1 mouse cellular context compared by ENCODE assay signal in genomic region chr11:101483804-101484203, GRCm38 (mm10).
TF ChIP-seq lines count a peak whose summit lies in the region.

No protein-coding gene starts in this region.

TF ChIP-seq in MEL, 35 proteins besides CTCF, POLR2A, EP300 and RAD21:
- TF ChIP-seq JUND (IDR thresholded peaks at IDR 0.05; ENCODE audit: low read depth, low read length) (no peak), MEF2A (IDR thresholded peaks at IDR 0.05; ENCODE audit: extremely low read depth, insufficient replicate concordance, low read depth, low read length, poor library complexity, severe bottlenecking) (no peak), TCF12 (IDR thresholded peaks at IDR 0.05; ENCODE audit: low read depth, low read length) (no peak), POLR2AphosphoS2 (IDR thresholded peaks at IDR 0.05; ENCODE audit: low read length) (no peak), RCOR1 (IDR thresholded peaks at IDR 0.05; ENCODE audit: low read depth, low read length) (peak; percentile 61), GABPA (IDR thresholded peaks at IDR 0.05; ENCODE audit: low read depth, low read length) (no peak), KAT2A (conservative IDR thresholded peaks at IDR 0.05; ENCODE audit: low read depth, low read length) (no peak), TAL1 (IDR thresholded peaks at IDR 0.05; ENCODE audit: low read length) (no peak), GATA1 (IDR thresholded peaks at IDR 0.05; ENCODE audit: low read depth, low read length) (peak; percentile 40; the same call in 1 of the 2 replicates), E2F4 (IDR thresholded peaks at IDR 0.05; ENCODE audit: borderline replicate concordance, low read depth, low read length) (no peak), MAX (IDR thresholded peaks at IDR 0.05; ENCODE audit: low read length) (no peak), ZNF384 (IDR thresholded peaks at IDR 0.05; ENCODE audit: low read depth, low read length) (peak; percentile 91), MYB (IDR thresholded peaks at IDR 0.05; ENCODE audit: low read depth, low read length) (no peak), SIN3A (IDR thresholded peaks at IDR 0.05; ENCODE audit: low read length) (0 out of 2 replicates have a peak, but pooled peaks have one; percentile 14)
